Mouse (Mus musculus) CD4-positive, CD25-positive, alpha-beta regulatory T cell, adult 2 months (primary cell): Measurements from ENCODE around the gene Nck2.

Source experiments
- DNase-seq: peaks from one replicate; pipeline ENCODE4 v3.0.0-alpha.2; 2012; ENCODE audit warnings: low read depth, low spot score

Nck2 gene

DNA sequence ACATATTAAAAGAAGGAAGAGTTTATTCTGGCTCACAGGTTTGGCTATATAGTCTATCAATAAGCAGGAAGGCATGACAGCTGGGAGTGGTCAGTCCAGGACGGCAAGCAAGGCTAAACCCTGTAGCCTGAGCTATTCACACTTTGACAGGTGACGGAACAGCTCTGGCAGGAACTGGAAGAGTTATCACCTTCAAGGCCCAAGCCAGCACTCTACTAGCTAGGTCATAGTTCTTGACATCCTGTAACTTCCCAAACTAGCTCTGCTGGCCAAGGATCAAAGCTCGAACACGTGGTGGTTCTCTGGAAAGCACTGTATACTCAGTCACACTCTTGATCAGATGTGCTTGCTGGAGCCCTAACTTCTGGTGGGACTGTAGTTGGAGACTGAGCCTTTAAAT, 10.5 kb upstream of the Nck2 start:
- no peak for DNase-seq

DNA sequence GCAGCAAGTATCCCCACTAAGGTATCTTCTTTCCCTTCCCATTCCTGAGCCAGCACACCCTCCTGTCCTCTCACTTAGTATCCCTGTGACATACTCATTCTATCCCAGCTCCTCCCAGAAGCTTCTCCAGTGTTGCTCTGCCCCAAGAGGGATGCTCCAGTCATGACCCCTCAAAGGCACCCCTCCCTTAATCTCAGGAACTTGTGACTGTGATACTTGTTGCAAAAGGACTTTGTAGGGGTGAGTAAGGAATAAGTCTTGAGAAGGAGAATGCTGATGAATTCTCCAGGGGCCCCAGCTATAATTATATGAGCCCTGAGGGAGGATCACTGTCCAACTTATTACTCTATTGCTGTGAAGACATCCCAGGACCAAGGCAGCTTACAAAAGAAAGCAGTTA, 7.8 kb upstream of the Nck2 start:
- no peak for DNase-seq

DNA sequence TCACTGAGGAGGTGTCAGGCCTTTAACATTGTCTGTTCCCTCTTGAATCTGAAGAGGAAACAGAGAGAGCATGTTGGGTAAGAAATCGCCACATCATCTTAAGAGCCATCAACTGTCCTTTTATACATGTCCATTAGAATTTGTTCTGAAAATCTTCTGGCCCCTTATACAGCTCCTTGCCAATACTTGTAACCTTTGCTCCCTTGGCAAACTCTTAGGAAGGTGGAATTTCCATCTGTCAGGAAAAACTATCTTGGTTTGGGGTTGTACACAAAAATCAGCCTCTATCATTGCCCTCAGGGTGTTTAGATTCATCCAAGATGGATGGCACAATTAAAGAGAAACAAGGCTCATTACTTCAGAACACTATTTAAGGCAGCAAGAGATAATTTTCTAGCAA, 5.1 kb upstream of the Nck2 start:
- no peak for DNase-seq

DNA sequence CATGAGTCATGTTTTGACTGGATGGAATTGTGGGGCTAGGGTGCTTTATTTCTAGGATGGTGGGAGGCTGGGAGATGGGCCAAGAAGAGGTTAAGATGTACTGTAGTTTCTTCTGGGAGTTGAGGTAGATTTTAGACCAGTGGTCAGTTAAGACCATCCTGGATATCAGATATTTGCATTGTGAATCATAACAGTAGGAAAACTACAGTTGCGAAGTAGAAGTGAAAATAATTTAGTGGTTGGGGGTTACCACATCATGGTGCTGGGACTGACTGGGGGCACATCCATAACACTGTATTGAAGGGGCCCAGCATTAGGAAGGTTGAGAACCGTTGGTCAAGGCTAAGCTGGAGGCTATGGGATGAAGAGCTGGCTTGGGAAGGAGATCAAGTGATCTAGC, 1.8 kb upstream of the Nck2 start:
- DNase-seq, result no peak

DNA sequence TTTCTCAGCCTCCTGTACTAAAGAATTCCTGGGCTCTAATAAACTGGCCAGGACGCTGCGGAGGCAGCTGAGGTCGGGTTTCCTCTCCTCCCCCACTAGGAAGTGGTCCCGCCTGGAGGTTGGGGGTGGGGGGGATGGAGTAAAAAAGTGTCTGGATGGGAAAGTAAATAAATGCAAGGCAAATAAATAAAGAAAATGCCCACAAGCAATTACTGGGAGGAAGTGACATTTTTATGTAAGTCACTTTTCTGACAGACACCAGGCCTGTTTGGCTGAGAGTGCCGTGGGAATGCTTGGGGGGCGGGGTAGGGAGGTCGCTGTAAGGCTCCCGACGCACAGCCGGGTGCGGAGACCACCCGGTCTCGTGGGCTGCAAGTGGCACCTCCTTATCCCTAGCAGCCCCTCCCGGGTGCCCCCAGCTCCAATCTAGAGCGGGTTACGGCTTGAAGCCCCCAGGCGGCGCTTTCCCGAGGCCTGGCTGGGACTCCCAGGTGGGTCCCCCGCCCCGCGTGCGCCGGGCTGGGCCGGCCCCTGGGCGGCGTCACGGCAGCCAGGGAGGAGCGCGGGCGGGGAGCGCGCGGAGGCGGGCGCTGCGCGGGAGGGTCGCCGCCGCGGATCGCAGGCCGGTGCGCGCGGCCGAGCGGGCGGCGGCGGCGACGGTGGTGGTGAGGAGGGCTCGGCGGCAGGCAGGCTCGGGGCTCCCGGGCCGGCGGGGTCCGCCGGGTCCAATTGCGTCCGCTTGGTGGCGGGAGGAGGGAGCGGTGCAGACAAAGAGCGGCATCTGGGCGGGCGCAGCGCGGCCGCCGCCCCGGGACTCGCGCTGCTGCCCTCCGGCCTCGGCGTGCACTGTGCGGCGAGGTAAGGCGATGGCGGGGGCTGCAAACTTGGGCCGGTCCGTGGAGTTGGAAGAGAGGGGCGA, 1.1 kb downstream of the Nck2 start:
- DNase-seq, result peak; percentile 87

GRCm38 (mm10) chr1:43446089-43446533, 1.7 kb downstream of the Nck2 start:
- DNase-seq, result peak; percentile 66

DNA sequence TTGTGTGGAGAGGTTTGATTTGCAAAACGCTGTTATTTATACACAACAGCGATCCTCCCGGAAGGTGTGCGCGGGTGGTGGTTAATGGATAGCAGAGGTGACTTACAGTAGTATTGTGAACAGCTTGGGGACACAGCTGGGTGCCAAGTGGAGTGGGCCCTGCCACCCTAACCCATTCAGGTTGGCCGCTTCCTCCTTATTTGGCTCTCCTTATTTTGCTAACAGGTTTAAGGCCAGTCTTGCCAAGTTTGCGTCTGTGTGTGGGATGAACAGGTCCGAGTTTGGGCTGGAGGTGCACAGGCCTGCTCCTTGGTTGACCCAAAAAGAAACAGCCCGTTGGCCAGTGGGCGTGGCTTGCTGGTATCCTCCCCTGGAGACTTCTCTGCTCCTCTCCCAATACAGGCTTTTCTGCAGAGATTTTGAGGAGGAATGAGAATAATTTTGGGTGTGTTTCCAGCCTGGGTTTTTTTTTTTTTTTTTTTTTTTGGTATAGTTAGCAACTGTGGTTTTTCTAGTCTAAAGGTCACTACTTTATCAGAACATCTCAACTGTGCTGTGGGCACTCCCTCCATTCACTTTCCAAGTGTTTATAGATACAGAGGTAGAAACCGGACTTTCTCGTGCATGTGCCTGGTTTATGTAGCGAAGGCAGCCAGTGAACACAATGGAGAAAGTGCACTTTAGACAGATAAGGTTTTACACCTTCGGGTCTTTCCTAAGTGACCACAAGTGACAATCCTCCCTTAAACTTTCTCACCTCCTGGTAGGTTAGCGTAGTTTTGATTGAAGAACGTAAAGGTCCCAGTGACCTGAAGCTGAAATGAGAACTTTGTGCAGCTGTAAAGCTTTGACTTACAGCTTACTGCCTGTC, 2.6 kb downstream of the Nck2 start:
- DNase-seq, result peak; percentile 48

- no peak for DNase-seq
These were observed 3.4 kb downstream of the Nck2 start for GRCm38 (mm10) chr1:43447602-43448287.

DNA sequence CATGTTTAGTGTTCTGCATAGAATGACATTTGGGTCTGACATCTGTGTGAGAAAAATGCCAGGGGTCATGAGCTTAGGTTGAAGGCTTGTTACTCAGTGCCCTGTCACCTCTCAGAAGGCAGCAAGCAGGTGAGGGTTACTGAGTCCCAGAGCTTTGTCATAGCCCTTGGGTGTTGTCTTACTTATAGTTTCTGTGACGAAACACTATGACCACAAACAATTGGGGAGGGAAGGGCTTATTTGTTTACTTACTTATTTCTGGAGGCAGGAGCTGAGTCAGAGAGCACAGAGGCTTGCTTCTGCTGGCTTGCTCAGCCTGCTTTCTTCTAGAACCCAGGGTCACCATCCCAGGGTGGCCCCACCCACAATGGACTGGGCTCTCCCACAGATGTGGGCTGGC, 6.4 kb downstream of the Nck2 start:
- no peak for DNase-seq

DNA sequence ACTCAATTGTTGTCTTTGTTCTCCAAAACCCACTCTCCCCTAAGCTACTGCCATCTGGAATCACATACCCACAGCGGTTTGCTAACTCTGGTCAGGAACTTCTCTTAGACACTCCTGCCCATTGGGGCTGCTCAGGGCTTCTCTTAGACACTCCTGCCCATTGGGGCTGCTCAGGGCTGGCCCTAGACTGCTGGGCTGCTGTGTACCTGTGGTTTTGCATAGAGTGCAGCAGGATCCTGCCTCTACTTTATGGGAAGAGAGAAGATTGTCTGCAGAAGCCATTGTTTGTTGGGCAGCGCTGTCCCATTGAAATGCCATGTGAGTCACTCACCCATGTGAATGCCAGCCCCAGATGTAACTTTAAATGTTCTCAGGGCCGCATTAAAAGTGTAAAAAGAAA, 9.3 kb downstream of the Nck2 start:
- DNase-seq, result no peak

- no peak for DNase-seq
These were observed 10.4 kb downstream of the Nck2 start for GRCm38 (mm10) chr1:43454741-43455140.

DNA sequence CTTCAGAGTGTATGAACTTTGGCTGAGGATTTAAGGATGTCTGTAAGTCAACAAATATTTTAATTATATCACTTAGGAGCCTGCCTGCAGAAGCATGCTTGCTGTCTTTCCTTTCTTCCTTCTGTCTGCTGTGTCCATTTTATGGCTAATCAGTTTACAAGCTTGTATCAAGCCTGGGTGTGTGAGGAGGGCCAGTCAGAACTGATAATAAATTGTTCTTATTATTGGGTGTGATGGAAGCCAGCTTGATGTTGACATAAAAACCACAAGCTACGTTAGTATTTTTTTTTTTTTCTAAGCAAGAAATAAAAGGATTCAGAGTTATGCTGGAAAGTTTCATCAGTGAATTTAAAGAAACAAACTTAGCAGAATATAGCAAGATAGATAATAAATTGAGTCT, 10.8 kb downstream of the Nck2 start:
- no peak for DNase-seq

DNA sequence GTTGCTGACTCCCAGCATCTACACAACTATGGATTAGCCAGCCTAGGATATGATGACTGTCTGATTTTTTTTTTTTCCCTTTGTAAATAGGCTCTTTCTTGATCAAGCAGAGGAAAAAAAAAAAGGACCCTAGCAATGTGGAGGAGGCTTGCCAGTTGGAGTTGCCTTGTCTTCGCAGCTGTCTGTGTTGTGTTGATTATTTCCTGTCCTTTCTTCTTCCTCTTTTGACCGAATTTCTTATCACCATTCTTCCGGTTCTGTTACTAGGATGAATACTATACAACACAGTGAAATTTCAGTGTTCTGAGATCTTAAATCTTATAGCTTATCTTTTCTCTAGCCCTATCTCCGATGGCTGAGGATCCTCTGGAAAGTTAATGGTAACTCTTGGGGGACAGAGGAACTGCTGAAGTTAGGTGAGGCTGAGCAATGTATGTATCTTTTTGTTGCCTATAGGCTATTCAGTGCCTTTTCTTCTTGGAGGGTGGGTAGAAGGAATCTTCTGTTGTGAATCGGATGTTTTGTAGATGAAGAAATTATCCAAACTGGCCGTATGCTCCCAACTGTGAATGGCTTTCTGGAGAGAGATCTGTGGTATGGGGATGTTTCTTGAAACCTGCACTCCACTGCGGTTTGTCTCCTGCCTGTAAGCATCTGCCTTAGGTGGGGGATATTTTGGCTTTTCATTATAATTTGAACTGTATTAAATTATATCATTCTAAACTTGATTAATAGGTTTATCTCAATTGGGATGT, 12.8 kb downstream of the Nck2 start:
- DNase-seq, result peak; percentile 56

- DNase-seq, result no peak
These were observed 16.1 kb downstream of the Nck2 start for GRCm38 (mm10) chr1:43460468-43460867.

DNA sequence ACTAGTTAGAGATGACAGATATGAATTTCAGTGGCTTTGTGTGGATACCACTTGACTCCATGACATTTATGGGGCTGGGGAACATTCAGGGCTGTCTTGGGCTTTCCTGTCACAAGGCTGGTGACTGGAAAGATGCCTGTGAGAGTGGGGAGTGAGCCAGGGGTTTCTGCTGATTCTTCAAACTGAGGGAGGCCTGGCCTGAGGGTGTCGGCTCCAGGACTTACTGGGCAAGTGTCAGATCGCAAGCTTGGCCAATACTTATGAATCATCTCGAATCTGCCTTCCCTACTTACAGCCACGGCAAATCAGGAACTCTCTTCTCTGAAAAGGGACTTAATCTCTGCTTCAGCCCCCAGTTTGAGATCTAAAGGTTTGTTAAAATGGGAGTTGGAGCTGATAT, 18.3 kb downstream of the Nck2 start:
- DNase-seq, result no peak

DNA sequence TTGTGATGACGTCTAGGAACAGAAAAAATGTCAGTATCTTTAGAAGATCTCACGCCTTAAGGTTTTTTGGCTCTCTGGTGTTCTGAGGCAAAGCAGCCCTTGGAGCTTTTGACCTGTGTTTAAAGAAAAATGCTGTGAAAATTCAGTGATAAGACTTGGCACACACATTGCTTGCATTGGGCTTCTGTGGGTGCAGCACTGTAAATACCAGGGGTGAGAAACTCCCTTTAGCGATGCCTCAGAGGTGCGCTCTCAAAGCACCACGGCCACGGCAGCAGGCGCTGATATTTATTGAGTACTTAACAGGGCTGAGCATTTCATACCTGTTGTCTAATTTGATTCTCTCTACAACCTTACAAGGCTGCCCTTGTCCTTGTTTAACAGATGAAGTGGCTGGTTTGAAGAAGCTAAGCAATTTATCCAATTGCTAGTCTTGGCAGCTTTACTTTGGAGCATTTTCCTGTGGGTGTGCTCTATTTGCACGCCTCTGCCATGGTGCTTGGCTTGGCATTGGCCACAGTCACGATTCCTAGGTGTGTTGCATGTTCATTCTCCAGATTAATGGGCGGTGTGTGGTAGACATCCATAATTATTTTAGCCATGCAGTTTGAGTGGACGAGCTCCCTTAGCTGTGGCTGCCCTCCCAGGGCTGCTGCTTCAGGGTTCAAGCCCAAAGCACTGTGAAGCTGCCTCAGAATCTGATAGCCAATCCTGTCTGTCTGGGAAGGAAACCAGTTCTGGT, 19.7 kb downstream of the Nck2 start:
- DNase-seq, result peak; percentile 48

DNA sequence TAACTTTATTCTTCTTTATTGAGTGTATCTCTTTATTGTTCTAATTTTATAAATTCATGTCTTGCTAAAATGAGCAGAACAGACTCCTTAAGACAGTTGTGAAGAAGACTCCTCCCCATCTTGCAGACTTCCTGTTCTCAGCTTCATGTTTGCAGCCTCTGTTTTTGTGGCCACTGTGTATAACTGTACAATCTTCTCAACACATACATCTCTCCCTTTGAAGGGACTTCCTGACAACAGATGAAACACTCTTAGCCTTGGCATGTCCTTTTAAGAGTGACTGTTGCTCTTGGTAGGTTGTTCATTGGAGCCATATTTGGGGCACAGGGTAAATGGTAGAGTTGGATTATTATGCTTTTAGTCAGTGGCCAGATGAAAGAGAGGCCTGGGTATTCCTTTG, 20.6 kb downstream of the Nck2 start:
- peak; percentile 77 for DNase-seq

GRCm38 (mm10) chr1:43465957-43466624, 21.7 kb downstream of the Nck2 start:
- DNase-seq, result peak; percentile 41

- peak; percentile 68 for DNase-seq
These were observed 23.3 kb downstream of the Nck2 start for GRCm38 (mm10) chr1:43467656-43468055.

DNA sequence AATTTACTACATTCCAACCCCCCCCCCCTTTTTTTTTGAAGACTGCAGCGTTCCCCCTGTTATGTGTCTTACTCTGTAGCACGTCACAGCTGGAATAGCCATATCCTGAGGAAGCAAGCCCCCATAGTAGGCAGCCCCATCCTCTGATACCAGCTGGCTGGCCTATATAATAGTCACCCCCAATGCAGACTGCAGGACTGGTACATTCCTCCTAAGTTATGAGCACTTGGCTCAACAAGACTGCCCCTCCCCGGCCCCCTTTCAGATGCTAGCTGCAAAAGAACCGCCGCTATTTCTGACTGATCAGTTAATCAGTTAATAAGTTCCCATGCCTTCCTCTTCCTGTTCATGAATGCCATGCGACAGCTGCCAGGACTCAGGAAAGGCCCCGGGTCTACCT, 23.8 kb downstream of the Nck2 start:
- no peak for DNase-seq
